Mouse (Mus musculus) T-cell, adult 2 months (primary cell): ENCODE results near the gene Slc9a3r2.
"Not testable (repeated sequence)": the region's sequence is repeated elsewhere in the genome, so short reads cannot be mapped to it uniquely, and the experiment has no call there.

ENCODE experiments used
- DNase-seq: peaks from one replicate; pipeline ENCODE4 v3.0.0; 2022; ENCODE audit warnings: low spot score

The Slc9a3r2 gene

GRCm38 (mm10) chr17:24650070-24650616, at the start of gene Slc9a3r2:
Slc9a3r2 (minus strand) TSS chr17:24650327.
- no peak for DNase-seq

GRCm38 (mm10) chr17:24699473-24699872, 49.3 kb upstream of the Slc9a3r2 start:
- DNase-seq = no peak

DNA sequence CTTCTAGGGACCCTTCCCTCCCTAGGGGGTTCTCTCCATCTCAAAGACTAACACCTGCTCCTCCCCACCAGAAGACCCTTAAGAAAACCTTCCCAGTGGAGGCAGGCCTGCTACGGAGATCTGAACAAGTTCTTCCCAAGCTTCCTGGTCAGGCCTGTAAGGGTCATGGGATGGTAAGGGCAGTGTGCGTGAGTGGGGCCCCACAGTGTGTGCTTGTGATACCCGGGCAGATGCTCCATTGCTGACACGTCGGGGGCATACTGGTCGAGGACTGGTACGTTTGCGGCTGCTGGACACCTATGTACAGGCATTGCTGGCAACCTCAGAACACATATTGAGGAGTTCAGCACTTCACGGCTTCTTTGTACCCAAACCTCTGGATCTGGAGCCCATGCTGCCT, 48.6 kb upstream of the Slc9a3r2 start:
- DNase-seq = no peak

- no peak for DNase-seq
Measured at GRCm38 (mm10) chr17:24697985-24698384, 47.9 kb upstream of the Slc9a3r2 start.

GRCm38 (mm10) chr17:24696011-24696697, 46.0 kb upstream of the Slc9a3r2 start, which contains the start of the genes Gfer and Noxo1:
Gfer (minus strand) TSS chr17:24696156.
Noxo1 (plus strand) TSS chr17:24696234.
- peak; percentile 74 for DNase-seq

DNA sequence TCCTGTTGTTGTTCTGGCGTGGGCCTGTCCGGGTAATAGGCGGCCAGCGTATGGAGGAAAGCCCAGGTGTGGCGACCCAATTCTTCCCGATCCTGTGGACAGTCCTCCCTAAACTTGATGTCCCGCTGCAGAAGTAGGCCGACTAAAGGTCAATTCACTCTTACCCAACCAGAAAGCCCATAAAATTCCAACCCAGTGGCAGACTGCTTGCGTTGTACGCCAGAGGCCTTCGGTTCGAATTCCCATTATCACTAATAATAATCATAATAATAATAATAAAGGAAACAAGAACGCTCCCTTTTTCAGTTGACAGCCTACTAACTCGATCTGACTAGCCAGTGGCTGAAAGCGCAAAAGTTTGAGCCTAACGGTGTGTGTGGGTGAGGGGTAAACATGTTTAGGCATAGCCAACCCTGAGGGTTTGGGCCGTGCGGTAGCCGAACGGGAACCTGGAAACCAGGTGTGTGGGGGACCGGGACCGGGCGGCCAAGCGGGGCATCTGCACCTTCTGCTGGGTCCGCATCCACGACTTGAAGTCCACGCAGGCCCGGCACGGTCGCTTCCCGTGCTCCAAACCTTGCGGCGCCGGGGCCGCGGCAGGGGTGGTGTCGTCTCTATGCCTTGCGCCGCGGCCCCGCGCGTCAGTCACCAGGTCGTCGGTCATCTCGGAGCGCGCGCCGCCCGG, 45.3 kb upstream of the Slc9a3r2 start:
- DNase-seq = no peak

- DNase-seq = no peak
Measured at GRCm38 (mm10) chr17:24692385-24692784, 42.3 kb upstream of the Slc9a3r2 start.

DNA sequence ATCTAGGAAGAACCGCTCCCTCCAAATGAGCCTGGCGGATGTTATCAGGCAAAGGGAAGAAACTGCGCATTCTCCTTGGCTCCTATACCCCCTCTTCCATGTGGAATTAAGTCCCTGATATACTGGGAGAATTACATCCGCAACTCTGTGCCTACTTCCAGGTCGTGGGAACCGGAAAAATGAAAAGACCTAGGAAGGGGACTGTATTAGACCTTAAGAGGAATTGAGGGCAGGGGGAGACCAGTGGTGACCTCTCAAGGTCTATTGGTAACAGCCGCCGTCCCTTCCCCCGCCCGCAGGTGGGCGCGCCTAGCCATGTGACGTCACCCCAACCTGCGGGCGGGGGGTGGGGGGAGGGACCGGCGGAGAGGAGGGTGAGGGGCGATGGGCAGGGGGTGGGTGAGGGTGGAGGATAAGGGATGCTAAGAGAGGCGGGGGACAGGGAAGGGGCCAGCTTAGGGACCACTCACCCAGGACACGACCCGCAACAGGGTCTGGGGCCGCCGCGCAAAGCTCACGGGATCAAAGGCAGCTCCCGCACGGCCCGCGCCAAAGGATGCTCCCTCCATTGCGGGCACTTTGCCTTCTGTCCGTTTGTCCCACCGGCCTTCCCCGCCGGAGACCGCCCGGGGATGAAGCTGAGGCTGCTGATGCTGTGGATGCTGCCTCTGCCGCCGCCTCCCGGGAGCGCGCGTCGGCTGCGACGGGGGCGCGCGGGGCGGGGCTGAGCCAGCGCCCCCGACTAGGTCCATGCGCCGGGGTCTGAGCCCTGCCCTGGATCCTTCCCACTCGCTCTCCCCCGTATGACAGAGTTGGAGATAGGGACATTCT, 39.3 kb upstream of the Slc9a3r2 start, which contains the start of gene Syngr3:
Syngr3 (minus strand) TSS at position 705 of the 831 bp plus-strand sequence.
- no peak for DNase-seq

DNA sequence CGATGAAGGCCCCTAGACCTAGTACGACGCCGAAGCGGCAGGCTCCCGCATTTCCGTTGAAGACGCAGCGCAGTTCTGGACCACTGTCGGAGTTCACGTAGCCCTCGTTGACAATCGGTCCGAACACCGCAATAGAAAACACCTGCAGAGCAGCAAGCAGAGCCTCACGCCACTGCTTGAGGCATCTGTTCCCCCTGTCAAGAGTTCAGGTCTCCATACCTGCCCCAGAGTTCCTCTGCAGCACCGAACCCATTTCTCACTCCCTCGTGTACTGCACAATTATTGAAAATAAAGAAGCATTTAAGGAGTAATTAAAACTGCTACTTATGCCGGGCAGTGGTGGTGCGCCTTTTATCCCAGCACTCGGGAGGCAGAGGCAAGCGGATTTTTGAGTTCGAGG, 37.5 kb upstream of the Slc9a3r2 start:
- no peak for DNase-seq

DNA sequence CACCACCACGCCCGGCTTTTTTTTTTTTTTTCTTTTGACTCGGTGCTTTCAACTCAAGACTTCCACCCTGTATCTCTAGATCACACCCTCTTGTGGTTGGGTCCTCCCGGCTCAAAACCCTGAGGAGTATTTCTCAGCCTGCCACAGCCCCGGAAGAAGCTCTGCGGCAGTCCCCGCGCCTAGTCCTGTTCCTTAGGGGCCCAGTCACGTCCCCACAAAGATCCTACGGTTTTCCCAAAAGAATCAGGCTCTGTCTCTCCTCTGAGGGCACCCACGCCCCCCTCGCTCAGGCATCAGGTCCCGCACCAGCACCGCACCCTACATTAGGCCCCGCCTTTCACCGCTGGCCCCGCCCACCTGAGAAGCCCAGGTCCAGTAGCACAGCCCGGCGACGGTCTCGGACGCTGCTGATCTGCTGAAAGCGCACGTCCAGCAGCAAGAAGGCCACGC, 37.0 kb upstream of the Slc9a3r2 start:
- peak; percentile 61 for DNase-seq

GRCm38 (mm10) chr17:24686514-24686913, 36.4 kb upstream of the Slc9a3r2 start:
- peak; percentile 52 for DNase-seq

GRCm38 (mm10) chr17:24677500-24678080, 27.5 kb upstream of the Slc9a3r2 start:
- no peak for DNase-seq

DNA sequence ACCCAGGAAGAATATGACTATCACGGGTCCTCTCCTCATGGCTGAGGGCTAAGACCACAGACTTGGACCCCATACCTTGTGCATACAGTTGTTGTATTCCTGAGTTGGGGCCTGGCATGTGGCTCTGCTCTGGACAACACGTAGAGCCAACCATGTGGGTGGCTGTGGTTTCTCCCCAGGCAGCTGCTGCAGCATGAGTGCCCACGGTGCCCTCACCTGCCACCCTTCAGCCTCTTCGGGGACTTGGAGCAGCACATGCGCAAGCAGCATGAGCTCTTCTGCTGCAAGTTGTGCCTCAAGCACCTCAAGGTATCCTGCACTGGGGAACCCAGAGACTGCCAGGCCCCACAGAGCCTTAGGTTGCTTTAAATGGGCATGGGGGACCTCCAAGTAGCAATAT, 26.8 kb upstream of the Slc9a3r2 start:
- no peak for DNase-seq

GRCm38 (mm10) chr17:24676187-24676586, 26.1 kb upstream of the Slc9a3r2 start:
- peak; percentile 73 for DNase-seq

- DNase-seq = no peak
Measured at GRCm38 (mm10) chr17:24674277-24674676, 24.1 kb upstream of the Slc9a3r2 start.

GRCm38 (mm10) chr17:24672141-24672540, 22.0 kb upstream of the Slc9a3r2 start:
- no peak for DNase-seq

GRCm38 (mm10) chr17:24671346-24671745, 21.2 kb upstream of the Slc9a3r2 start:
- no peak for DNase-seq

DNA sequence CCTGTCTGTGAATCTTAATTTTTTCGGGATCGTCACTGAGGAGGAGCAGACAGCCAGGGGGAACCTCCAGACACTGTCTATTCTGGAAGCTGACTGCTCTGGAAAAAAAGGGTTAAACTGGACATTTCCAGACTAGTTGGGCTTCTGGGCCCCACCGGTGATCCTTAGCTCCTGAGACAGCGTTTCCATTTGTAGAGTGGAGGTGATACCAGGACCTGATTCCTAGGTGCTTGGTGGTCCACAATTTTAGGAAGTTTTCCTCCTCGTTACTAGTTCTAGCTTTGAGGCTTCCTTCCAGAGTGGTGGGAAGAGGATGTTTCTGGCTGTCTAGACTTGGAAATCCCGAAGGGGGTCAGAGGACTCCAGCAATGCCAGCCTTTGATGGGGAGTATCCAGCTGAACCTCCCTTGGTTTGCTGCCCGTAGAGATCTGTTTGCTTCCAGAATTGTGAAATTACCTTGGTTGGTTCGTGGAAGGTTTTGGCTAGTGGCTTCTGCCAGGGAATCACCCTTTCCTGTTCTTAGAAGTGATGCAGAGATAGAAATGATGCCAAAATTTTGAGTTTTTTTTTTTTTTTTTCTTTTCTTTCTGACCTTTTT, 20.2 kb upstream of the Slc9a3r2 start:
- DNase-seq = no peak

DNA sequence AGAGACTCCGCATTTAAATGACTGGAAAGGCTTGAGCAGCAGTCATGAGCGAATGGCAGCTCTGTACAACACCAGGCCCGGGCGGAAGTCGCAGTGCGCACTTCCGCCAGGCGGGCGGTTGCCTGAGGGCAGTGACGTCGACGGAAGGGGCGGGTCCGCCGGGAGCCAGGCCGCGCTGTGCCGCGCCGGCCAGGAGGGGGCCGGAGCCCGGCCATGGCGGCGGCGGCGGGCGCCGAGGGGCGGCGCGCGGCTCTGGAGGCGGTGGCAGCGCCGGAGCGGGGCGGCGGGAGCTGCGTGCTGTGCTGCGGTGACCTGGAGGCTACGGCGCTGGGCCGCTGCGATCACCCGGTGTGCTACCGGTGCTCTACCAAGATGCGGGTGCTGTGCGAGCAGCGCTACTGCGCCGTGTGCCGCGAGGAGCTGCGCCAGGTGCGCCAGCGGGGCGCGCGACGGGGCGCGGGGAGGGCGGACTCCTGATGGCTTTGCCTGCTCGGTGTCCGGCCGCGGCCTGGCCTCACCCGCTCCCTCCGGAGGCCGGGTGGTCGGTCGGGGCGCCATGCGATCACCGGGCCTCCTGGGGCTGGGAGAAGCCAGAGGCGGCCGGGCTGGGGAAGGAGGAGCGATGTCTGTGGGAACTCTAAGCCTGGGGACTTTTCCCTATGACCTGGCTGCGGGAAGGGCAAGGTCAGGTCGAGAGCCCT, 19.6 kb upstream of the Slc9a3r2 start, which contains the start of gene Zfp598:
Zfp598 (plus strand) TSS at position 143 of the 701 bp plus-strand sequence.
- DNase-seq = peak; percentile 96

DNA sequence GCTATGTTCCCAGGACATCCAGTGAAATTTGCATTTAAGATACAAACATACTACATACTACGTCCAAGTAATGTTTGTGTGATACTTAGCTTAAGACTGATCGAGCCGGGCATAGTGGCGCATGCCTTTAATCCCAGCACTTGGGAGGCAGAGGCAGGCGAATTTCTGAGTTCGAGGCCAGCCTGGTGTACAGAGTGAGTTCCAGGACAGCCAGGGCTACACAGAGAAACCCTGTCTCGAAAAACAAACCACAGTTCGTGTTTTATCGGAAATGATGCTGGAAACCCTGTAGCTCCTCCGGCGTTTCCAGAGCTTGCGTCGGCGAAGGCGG, 19.1 kb upstream of the Slc9a3r2 start:
- DNase-seq = not testable (repeated sequence)

GRCm38 (mm10) chr17:24667416-24667815, 17.3 kb upstream of the Slc9a3r2 start:
- peak; percentile 68 for DNase-seq
